Mouse (Mus musculus) heart, adult 2 months (tissue): Measurements from ENCODE around the gene Fam19a3.

Experiments used
- CTCF ChIP-seq: fragments of 200-600 bp; IDR thresholded peaks from 2 replicates; pipeline ENCODE4 v1.8.1; 2022; ENCODE audit warnings: antibody characterized with exemption, mild to moderate bottlenecking, moderate library complexity
- POLR2A ChIP-seq: fragments of 200-500 bp; IDR thresholded peaks from 2 replicates; pipeline ENCODE4 v1.6.1; 2011; ENCODE audit warnings: mild to moderate bottlenecking, low read depth, low read length, control low read depth; ENCODE audit not compliant: insufficient read depth

GRCm38 (mm10) chr3:104770918-104771317 lies 10.7 kb downstream of the Fam19a3 start:
- TF ChIP-seq CTCF: no peak
- no peak for TF ChIP-seq POLR2A
